Mouse (Mus musculus) kidney, postnatal 36 days (tissue): ENCODE measurements at regions not wholly inside any gene's neighbourhood (a gene's known extent, or its start where the extent isn't known, plus 50 kb on each side); places are given as distances from the start of the nearest gene placed in this dataset.
A peak's percentile ranks its signal among the peaks of the same experiment; 100 is the strongest.

Experiments used
- DNase-seq, 2 experiments: peaks; one replicate each; pipeline ENCODE4 v3.0.0; 2021 to 2022; ENCODE audit warnings: mixed read lengths in 2 of 2

DNA sequence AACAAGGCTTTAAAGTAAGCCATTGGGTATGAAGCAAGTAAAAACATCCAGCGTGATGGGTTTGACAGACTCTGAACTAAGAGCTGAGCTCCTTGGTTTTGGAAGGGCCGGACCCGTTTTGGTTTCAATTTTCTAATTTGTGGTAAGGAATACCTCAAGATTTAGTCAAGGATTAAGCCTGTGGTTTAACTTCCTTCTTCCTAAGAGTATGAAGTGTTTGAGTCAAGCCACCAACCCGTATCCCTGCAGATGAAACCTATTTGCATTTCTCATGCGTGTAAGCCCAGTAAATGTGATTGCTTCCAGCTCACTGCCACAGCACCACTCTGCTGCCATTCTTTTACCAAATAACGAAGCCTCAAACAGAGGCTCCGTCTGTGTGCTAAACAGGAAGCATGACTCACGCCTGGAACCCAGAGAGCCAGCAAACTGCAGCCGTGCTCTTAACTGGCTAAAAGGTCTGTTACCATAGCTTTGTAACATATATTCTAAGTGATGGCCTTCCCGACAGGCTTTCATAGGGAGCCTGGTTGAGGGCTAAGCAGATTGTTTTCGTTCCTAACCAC is 149.7 kb downstream of the Etv1 start:
- DNase-seq = peak; percentile 14 to 28

DNA sequence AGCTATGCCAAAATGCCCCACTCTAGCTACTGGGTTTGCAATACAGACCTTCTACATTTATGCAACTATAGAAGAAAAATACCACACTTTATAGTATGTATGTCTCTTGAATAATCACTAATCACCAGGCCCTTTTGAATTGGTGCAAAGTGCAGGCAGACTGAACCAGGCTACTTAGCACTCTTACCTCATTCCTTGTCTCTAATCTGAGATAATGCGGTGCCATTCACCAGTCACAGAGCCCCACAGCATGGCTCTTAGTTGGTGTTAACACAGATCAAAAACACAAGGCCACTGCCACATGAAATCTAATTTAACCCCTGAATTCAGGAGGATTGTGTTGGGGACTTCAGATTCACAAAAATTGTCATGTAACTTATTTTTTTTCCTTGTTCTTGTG is 150.5 kb downstream of the Etv1 start:
- no peak for DNase-seq

DNA sequence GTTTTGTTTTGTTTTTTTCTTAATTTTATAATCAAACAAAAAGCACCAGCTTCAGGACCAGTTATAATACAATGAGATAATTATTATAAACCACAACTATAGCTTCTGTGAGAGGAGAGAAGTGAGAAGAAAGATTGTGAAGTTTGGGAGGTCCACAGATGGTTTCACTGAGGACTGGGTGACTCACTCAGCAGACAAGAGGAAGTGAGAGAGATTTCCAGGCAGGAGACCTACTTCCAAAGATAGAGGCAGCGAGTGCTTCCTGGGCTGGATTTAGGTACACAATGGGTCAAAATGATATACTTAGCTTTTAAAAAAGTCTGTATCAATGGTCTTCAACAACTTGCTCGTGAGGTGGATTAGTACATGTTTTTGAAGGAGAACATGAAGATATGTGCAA is 152.6 kb downstream of the Etv1 start:
- DNase-seq = peak in 1 of 2 experiments; percentile 8

DNA sequence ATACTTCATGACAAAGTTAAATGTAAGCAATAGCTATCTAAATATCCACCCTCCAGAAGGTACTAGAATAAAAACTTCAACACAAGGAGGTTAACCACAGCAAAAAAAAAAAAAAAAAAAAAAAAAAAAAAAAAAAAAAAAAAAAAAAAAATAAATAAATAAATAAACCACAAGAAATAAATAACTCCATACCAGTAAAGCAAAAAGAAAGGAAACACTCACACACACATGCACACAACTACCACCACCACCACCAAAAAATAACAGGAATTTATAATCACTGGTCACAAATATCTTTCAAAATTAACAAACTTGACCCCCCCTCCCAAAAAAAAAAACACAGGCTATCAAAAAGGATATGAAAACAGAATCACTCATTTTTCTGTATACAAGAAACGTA is 180.4 kb downstream of the Etv1 start:
- DNase-seq = no peak

DNA sequence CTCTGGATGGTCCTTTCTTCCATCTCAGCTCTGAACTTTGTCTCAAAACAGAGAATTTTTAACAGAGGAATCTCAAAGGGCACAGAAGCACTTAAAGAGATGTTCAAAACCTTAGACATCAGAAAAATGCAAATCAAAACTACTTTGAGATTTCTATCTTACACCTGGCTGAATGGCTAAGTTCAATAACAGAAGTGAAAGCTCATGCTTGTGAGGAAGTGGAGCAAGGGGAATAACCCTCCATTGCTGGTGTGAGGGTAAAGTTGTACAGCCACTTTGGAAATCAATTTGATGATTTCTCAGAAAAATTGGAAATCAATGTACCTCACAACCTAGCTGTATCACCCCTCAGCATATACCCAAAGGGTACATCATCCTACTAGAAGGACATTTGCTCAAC is 183.1 kb downstream of the Etv1 start:
- DNase-seq = no peak

DNA sequence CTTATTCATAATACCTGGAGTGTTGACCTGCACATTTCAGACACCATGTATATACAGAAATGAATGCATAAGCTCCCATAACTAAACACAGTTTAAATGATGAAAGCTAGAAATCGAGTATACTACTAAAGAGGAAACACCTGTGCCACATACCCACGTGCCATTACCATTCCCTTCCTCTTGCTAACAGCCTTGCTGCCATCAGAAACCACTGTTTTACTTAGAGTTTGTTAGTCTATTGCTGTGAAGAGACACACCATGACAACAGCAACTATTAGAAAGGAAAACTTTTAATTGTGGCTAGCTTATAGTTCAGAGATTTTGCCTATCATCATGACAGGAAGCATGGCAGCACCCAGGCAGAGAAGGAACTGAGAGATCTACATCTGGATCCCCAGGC is 191.2 kb downstream of the Etv1 start:
- DNase-seq = no peak

DNA sequence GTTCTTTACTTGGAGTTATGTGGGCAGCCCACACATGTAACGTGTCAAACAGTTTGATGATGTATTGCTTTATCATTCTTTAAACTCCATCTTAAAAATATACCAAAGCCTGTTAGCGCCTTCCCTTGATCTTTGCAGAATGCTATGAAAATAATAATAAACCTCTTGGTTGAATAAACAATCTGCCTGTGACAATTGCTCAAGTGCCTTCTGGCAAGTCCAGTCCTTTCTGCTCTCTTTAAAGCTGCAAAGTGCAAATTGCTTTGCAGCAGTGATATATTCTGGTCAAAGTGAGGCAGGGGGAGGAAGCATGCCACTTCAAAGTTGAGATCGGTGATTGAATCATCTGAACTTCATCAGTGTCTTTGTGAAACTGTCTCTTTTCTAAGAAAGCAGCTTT is 193.0 kb downstream of the Etv1 start:
- DNase-seq = no peak

DNA sequence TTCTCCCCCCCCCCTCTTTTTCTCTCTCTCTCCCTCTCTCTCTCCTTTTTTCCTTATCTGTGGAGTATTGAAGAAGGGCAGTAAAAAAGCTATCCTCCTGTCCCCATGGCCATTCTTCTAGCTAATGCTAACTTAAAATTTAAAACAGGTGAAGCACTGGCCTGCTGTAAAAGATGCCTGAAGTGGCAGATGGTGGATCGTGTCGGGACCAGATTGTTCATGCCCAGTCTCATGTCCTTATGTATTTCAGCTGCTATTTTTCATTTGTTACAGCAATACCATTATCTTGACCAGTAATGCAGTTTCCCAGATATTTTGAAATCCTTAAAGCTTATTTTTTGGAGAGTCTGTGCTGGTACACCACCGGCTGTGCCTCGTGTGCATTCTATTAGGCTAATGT is 196.3 kb downstream of the Etv1 start:
- DNase-seq = no peak

DNA sequence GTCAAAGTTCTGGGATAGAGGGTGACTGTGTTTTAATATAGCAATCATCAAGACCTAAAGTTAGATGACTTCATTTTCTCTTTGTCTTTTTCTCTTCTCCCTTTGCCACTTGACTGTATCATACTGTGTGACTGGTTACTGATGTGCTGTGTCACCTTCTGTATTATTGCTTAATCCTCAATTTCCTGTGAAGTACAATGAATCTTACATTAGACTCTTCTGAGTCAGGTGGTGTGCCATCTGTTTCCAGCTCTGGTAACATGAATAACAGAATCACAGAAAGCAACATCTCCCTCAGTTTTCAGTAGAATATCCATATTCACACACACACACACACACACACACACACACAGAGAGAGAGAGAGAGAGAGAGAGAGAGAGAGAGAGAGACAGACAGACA is 203.2 kb downstream of the Etv1 start:
- no peak for DNase-seq

DNA sequence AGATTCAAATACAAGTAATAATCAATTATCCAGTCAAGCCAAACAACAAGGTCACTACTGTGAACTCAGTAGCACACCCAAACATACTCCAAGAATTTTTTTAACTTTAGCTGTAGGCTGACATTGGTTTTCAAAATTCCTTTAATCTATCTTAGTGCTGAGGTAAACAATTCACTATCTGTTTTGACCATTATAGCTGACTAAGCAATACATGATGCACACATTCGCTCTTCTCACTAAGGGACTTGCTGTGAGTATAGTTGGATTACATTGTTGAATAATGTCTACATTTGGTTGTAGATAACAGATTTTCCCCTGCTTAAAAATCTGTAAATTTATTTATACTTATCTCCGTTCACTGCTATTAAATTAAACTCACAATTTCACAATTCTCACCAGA is 206.7 kb downstream of the Etv1 start:
- no peak for DNase-seq

DNA sequence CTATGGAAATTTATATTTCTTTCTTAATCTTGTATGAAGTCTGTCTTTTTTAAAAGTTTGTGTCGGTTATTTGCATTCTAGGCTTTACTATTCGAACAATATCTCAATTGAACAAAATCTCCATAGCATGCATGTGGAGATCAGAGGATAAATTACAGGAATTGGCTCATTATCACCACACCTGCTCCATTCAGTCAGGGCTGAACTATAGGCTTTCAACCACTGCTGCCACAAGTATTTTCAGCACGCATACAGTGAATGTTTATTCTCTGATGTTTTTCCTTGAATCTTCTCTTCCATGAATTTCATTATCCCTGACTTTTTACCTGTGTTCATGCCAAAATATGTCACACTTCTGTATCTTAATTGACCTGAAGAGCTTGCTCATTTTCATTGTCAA is 207.2 kb downstream of the Etv1 start:
- DNase-seq = no peak

DNA sequence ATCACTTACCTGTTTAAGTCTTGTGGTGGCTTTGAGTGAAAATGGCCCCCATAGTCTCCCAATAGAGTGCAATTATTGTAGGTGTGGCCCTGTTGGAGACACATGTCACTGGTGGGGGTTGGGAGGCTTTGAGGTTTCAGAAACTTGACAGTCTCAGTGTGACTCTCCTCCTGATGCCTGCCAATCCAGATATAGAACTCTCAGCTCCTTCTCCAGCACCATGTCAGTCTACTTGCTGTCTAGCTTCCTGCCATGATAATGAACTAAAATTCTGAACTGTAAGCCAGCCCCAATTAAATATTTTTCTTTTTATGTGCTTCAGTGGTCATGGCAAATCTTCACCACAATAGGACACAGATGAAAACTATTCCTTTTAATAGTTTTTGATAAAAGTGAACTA is 208.1 kb downstream of the Etv1 start:
- no peak for DNase-seq

DNA sequence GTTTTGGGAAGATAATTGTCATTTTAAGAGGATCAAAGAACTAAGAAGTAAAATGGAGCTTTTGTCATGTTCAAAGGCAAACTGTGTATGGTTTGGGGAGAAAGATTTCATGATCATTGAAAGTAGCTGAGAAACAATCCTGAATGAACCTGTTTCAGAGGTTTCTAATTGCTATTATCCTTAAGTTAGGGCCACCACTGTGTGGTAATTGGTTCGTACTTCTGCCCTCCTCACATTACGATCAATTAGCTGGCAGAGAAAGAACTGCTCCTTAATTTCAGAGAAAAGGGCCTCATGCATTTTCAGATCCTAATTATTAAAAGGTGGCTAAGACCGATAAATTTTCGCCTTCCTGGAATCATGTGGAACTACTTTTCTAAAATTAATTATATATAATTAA is 208.6 kb downstream of the Etv1 start:
- no peak for DNase-seq

DNA sequence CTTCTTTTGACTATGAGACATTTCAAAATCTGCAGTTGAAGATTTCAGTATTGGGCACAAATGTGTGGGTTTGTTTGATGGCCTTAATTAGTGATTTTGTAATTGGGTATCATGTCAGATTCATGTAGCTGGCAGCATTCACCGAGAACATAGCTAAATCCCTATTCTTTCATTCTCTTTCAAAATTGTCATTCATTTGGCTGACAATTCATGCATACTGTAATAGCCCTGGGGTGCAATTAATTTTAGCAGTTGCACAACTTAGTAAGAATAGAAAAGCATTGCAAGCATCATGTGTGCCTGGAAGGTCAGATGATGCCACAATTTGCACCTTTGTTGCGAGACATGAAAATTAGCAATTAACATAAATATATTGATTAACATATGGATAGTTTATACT is 248.0 kb downstream of the Etv1 start:
- no peak for DNase-seq

DNA sequence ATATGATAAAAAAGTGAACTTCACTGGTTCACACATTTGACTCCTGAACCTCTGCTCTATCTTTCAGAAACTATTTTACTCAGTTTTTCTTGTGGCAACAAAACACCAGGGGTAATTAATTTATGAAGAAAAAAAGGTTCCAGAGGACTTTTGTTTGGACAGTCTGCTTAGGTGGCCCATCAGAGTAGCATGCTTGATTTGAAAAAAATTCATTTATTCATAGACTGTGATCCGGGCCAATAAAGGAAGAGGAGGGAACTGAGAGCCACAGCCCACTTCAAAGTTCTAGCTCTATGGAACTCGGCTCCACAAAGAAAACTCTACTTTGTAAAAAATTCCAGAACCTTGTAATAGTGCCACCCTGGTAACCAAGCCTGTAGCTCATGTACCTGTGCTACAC is 248.8 kb downstream of the Etv1 start:
- DNase-seq = no peak

DNA sequence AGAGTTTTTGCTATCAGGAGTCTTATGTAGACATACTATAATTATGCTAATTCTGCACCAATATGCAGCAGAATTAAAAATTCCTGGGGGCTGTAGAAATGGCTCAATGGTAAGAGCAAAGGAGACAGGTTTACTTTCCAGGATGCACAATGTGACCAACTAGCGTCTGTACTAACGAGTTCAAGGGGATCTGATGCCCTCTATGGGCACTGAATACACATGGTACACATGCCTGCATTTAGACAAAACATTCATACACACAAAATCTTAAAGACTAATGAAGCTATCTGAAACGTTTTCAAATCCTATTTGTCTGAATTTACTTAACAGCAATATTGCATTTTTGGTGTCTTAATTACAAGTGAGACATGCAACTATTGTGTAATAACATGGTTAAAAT is 254.8 kb downstream of the Etv1 start:
- DNase-seq = no peak

DNA sequence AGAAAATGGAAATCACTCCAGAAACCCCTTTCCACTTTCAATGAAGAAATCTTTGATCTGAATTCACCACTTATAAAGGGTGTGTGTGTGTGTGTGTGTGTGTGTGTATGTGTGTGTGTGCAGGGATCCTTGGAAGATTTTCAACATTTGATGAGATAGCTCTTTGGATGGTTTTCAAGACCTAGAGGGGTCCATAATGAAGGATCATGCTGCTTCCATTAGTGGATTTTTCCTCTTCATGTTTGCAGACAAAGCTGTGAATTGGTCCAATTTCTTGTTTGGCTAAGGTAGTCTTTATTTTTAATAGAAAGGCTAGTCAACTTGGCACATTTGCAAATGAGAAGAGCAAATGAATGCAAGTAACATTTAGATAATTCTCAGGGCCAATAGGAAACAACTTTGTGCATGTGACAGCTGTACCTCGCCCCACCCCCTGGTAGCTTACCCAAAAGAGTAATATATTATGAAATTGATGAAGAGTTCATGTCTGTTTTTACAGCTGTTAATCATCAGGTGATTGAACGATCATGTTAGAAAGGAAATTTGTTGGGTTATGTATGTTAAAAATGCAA is 257.4 kb downstream of the Etv1 start:
- DNase-seq = no peak

DNA sequence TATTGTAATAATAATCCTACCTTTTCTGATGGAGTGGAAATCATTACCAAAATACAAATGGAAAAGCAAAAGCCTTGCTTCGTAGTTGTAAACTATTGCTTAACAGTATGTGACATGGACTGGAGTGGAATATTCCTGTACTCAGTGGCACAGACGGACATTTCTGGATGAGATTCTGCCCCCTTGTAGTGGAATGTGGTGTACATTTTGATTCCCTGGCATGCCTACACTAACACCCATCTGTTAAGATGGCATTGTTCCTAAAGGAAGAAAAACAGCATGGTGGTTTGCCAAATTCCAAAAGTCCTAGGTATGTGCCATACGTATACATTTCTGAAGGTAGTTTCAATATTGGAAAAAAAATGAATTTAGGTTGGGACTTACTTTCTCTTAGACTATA is 258.9 kb downstream of the Etv1 start:
- no peak for DNase-seq

DNA sequence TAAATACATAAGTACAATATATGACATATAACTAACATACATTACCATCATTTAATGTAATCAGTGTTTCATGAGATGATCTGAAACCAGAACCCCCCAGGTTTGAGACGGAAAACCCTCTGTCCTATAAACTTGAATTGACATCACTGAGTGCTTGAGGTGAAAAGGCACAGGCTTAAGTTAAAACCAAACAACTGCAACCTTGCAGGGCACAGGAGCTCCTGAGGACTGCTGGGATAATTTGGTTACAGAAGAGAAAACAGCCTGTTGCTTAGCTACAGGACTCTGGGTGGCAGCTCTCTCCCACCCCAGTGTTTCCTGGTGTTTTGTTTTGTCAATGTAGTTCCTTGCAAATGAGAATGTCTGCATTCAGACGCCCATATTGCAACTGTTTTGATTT is 259.5 kb downstream of the Etv1 start:
- no peak for DNase-seq

DNA sequence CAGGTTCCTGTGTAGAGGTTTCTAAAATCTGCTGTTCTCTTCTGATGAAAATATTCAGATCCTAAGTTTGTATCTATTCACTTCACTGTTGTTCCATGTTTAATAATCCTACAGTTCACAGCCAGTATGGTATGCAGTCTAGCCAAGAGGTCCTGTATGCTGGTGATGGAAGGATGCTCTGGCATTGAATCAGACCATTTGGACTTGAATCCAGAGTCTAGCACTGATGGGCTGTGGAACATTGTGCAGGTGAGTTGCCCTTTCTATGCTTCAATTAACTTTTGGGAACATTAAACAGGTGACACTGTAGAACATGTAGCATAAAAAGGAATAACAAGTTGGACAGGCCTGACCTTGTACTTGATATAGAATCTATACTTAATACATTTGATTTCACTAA is 267.9 kb downstream of the Etv1 start:
- no peak for DNase-seq

DNA sequence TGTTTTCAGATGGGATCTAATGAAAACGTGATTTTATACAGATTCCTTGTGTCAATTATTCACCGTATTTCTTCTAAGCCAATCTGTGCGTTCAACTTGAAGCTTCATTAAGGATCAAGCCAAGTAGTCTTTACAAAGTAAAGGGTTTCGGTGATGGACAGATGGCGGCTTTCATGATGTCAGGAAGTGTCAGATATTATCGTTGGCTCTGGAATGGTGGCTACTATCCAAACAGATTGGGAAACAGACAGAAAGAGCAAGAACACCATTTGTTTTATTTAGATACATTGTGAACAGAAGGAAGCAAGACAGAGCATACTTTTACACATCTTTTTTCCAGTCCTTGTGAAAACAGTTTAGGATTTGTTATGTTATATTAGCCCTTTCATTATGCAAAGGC is 269.3 kb downstream of the Etv1 start:
- DNase-seq = no peak

DNA sequence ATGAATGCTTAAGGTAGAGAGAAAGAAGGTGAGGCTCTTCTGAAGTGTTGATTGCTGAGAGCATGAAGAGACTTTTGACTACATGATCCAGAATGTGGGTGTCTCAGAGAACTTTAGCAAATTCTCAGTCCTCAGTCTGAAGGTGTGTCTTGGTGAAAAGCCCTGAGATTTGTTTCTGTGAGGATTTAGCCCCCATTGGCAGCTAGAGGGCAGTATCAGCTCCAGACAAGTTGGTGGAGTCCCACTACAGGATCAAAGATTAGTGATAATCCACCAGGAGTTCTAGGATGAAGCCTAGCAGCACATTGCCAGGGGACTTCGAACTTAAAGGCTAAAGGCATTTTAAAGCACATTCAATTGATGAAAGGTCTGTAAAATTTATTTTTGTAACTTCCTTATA is 269.8 kb downstream of the Etv1 start:
- peak in 1 of 2 experiments; percentile 28 for DNase-seq

DNA sequence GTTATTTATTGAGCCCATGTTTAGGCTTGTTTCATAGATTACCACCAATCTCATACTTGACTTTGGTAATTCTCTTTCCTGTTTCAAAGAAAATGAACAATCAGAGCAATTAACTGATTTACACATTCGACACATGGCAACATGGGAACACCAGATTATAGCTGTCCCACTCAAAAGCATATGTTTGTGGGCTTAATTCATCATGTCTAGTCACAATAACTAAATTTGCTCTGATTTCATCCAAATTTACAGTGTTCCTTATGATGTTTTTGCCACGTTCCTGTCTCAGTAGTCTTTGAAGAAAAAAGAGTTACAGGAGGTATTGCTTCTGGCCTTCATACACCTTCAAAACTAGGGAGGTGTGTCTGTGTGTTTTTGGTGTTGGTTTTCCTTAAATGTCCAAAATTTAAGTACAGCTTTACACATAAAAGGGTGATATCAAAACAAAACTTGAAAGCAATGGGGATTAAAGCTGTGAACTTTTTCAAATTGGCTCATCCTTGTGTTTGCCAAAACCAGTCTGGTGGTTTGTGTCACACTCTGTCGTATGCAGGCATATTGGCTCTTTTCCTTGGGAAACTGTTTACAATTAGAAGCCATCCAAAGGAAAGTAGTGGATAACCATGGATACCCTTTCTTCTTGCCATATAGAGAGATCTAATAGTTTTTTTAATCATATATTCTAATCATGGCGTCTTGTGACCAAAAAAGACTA is 291.3 kb downstream of the Etv1 start:
- no peak for DNase-seq

DNA sequence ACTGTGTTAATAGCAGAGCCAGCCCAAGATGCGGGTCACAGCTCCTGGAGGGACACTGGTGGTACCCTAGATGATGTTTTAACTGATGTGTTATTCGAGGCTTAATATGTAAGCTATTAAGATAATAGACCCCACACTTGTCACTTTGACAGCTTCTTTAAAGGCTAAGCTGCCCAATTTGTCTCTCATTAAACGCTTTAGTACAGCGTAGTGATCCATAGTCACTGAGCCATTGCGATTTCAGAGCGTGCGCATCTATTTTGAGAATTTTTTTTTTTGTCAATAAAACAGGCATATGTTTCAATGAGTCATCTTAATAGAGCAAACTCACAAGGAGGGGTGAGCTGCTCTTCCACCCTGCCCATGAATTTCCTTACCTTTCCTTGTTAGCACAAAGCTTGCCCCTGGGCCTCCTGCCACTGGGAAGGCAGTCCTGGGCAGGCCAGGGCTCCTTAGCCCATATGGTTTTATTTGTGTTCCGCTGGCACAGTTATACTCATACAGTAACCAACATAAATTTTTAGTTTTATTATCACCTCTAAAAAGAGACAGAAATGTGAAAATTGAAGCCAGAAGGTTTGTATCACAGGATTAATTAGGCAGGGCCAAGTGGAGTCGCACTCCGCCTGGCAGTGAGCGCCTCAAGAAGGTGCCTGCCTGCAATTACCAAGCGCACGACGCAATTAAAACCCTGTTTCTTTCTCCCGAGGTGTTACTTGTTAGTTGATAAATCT is 294.3 kb downstream of the Etv1 start:
- DNase-seq = no peak
